Mouse (Mus musculus): Measurements from ENCODE around the gene Fam173a.
"Not testable (repeated sequence)": the region's sequence is repeated elsewhere in the genome, so short reads cannot be mapped to it uniquely, and the experiment has no call there.

The Fam173a gene

GRCm38 (mm10) chr17:25769331-25769730, 23.4 kb downstream of the Fam173a start:
- intact Hi-C loops (cut with DNase I), result no loop called here

- intact Hi-C loops (cut with DNase I), result no loop called here
Observed at GRCm38 (mm10) chr17:25765886-25766285, 26.8 kb downstream of the Fam173a start.

GRCm38 (mm10) chr17:25762591-25762990, 30.1 kb downstream of the Fam173a start:
- intact Hi-C loops (cut with DNase I), result no loop called here

- intact Hi-C loops (cut with DNase I), result no loop called here
Observed at GRCm38 (mm10) chr17:25761561-25761970, 31.1 kb downstream of the Fam173a start.

GRCm38 (mm10) chr17:25760148-25760547, 32.6 kb downstream of the Fam173a start:
- intact Hi-C loops (cut with DNase I), result no loop called here

GRCm38 (mm10) chr17:25757691-25758090, 35.0 kb downstream of the Fam173a start:
- intact Hi-C loops (cut with DNase I), result no loop called here

- intact Hi-C loops (cut with DNase I), result no loop called here
Observed at GRCm38 (mm10) chr17:25756378-25757242, 36.1 kb downstream of the Fam173a start.

GRCm38 (mm10) chr17:25755627-25756377, 36.9 kb downstream of the Fam173a start:
- intact Hi-C loops (cut with DNase I), result no loop called here

- intact Hi-C loops (cut with DNase I), result no loop called here
Observed at GRCm38 (mm10) chr17:25755086-25755485, 37.6 kb downstream of the Fam173a start.

- intact Hi-C loops (cut with DNase I), result no loop called here
Observed at GRCm38 (mm10) chr17:25754241-25754640, 38.5 kb downstream of the Fam173a start, which contains the start of gene Msln. Msln (minus strand) TSS chr17:25754378.

- intact Hi-C loops (cut with DNase I), result no loop called here
Observed at GRCm38 (mm10) chr17:25751446-25751845, 41.3 kb downstream of the Fam173a start.

- intact Hi-C loops (cut with DNase I), result no loop called here
Observed at GRCm38 (mm10) chr17:25749314-25749713, 43.4 kb downstream of the Fam173a start.

- intact Hi-C loops (cut with DNase I), result no loop called here
Observed at GRCm38 (mm10) chr17:25748238-25748637, 44.5 kb downstream of the Fam173a start.

- intact Hi-C loops (cut with DNase I), result no loop called here
Observed at GRCm38 (mm10) chr17:25744311-25744710, 48.4 kb downstream of the Fam173a start.

GRCm38 (mm10) chr17:25743831-25744230, 48.9 kb downstream of the Fam173a start:
- intact Hi-C loops (cut with DNase I), result no loop called here

GRCm38 (mm10) chr17:25741471-25741870, 51.2 kb downstream of the Fam173a start:
- intact Hi-C loops (cut with DNase I), result not testable (repeated sequence)

Small RNA genes within 50 kb of the gene (microRNA-seq; reads per million reads assigned to microRNA genes)
- gene Gm25083, result 0 reads per million in 2 experiments
- 1.6 to 2.3 reads per million in 2 experiments for gene Mir3082
- gene Mir6966, result 0.34 to 0.37 reads per million in 2 experiments

Data from adrenal gland (tissue).